Mouse (Mus musculus) lung, embryonic 16.5 days (tissue): ENCODE data around the gene Ly75. TPM values are rescaled to one million over a fixed set of nuclear protein-coding genes. Genes with fewer than 3 reads are reported as not detected.

Experiments used
- ATAC-seq: fragments of 200-750 bp; cut with Nextera tagmentation; 2 replicates; pipeline ENCODE4 v1.8.0; 2017; ENCODE audit warnings: low read depth, mild to moderate bottlenecking, moderate library complexity
- H3K27ac ChIP-seq: fragments of 300-500 bp; sonication (generic); 2 replicates; pipeline ENCODE4 v1.5.1; 2014; ENCODE audit warnings: mild to moderate bottlenecking, control low read depth, low read length
- H3K27me3 ChIP-seq: fragments of 300-500 bp; sonication (generic); 2 replicates; pipeline ENCODE4 v1.6.1; 2014; ENCODE audit warnings: low read depth, low read length, mixed read lengths; ENCODE audit not compliant: control insufficient read depth, insufficient read depth
- H3K36me3 ChIP-seq: fragments of 300-500 bp; sonication (generic); 2 replicates; pipeline ENCODE4 v1.6.1; 2014; ENCODE audit warnings: low read length; ENCODE audit not compliant: control insufficient read depth, insufficient read depth
- H3K4me1 ChIP-seq: fragments of 300-500 bp; sonication (generic); replicated peaks from 2 replicates; pipeline ENCODE4 v1.6.1; 2014; ENCODE audit warnings: low read length, mixed read lengths; ENCODE audit not compliant: control insufficient read depth, insufficient read depth
- H3K4me2 ChIP-seq: fragments of 300-500 bp; sonication (generic); 2 replicates; pipeline ENCODE4 v1.6.1; 2014; ENCODE audit warnings: low read depth, low read length, control low read depth
- H3K4me3 ChIP-seq: fragments of 300-500 bp; sonication (generic); 2 replicates; pipeline ENCODE4 v1.5.1; 2014; ENCODE audit warnings: mild to moderate bottlenecking, low read length, control low read depth
- H3K9ac ChIP-seq: fragments of 300-500 bp; sonication (generic); 2 replicates; pipeline ENCODE4 v1.6.1; 2014; ENCODE audit warnings: low read length, control low read depth
- H3K9me3 ChIP-seq: fragments of 300-500 bp; sonication (generic); 2 replicates; pipeline ENCODE4 v1.6.1; 2016; ENCODE audit warnings: low read length; ENCODE audit not compliant: control insufficient read depth
- WGBS: fragments of 180-500 bp; shearing (Covaris S2); extraction: QIAGEN DNeasy Blood & Tissue Kit; methylation state at CpG from one replicate; pipeline ENCODE4 v1.1.7; 2014; 5-methylcytosine and 5-hydroxymethylcytosine counted together
- polyA plus RNA-seq: library from polyadenylated mRNA; unstranded; fragments of >200 nt; fragmentation: Nextera tagmentation; extraction: Ambion mirVana; gene quantifications from 2 replicates; pipeline ENCODE4 v1.2.1, GENCODE M21; 2015

The Ly75 gene
- polyA plus RNA-seq, 1 experiment from 2014 or later, result 1.9 TPM

- no peak overlapping the region for H3K9ac ChIP-seq
- H3K27ac ChIP-seq, result no peak overlapping the region
- no peaks in the 10 kb centered on the region for H3K9me3 ChIP-seq
- 65% methylated on average over 3 of the region's 3 CpGs for WGBS
- peaks cover 6% of the 10 kb centered on the region; the same call in 1 of the 2 replicates for H3K4me1 ChIP-seq
- peak overlapping the region; percentile 94 for H3K4me2 ChIP-seq
- H3K27me3 ChIP-seq, result no peaks in the 10 kb centered on the region
- no peaks in the 10 kb centered on the region for H3K36me3 ChIP-seq
- no peak overlapping the region; the same call in 1 of the 2 replicates for H3K4me3 ChIP-seq
- no peak for ATAC-seq
Measured at GRCm38 (mm10) chr2:60382346-60382745, 757 bp downstream of the Ly75 start.

DNA sequence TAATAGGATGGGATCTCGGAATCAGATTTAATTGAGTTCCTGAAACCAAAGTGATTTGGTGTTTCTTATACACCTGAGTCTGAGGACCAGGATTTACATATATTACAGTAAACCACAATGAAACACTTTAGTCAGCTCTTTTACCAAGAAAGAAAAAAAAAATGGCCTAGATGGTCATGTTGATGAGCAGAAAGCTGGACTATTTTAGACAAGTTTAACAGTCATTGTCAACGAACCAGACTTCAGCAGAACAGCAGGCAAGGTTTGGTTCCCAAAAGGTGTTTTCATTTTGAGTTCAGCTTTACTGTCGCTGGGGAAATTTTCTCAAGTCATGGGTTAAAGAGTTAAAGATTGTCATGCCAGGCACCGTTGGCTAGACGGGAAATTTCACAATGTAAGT lies 5.8 kb downstream of the Ly75 start:
- no peak for ATAC-seq
- H3K9ac ChIP-seq, result no peak overlapping the region
- H3K4me1 ChIP-seq, result no peaks in the 10 kb centered on the region
- no peak overlapping the region for H3K4me3 ChIP-seq
- H3K27ac ChIP-seq, result no peak overlapping the region
- no peaks in the 10 kb centered on the region for H3K36me3 ChIP-seq
- H3K27me3 ChIP-seq, result no peaks in the 10 kb centered on the region
- WGBS, result 76% methylated on average over 5 of the region's 5 CpGs
- H3K9me3 ChIP-seq, result no peaks in the 10 kb centered on the region
- no peak overlapping the region for H3K4me2 ChIP-seq

DNA sequence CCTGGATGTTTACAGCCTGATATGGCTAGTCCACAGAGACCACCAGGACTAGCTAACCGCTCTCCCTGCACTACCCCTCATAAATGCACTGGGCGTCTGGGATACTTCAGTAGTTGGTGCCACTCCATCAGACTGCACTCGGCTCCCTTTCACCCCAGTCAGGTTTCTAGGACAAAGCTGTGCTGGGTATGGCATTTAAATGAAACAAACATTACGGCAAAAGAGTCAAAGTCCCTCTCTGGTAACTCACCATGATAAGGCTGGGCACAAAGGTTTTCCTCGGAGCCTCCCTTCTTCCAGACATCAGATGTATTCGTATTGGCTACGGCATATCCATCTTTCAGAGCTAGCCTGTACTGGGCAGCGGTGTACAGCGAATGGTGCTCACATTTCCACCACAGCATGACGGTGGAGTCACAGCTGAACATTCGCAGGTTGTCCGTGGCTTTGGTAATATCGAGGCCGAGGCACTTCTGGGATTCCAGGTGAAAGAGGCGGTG lies 7.4 kb downstream of the Ly75 start:
- Histone ChIP-seq H3K36me3 (no peaks in the 10 kb centered on the region), H3K9ac (no peak overlapping the region), H3K4me2 (no peak overlapping the region), H3K4me3 (no peak overlapping the region), H3K27me3 (no peaks in the 10 kb centered on the region), H3K4me1 (no peaks in the 10 kb centered on the region), H3K9me3 (no peaks in the 10 kb centered on the region), H3K27ac (no peak overlapping the region)
- ATAC-seq, result no peak
- WGBS, result 93% methylated on average over 15 of the region's 15 CpGs

GRCm38 (mm10) chr2:60375126-60375525 lies 8.0 kb downstream of the Ly75 start:
- Histone ChIP-seq H3K4me3 (no peak overlapping the region), H3K9ac (no peak overlapping the region), H3K27me3 (no peaks in the 10 kb centered on the region), H3K27ac (no peak overlapping the region), H3K4me2 (no peak overlapping the region), H3K4me1 (no peaks in the 10 kb centered on the region), H3K36me3 (no peaks in the 10 kb centered on the region), H3K9me3 (no peaks in the 10 kb centered on the region)
- 79% methylated on average over 8 of the region's 8 CpGs for WGBS
- ATAC-seq, result no peak

GRCm38 (mm10) chr2:60370188-60370587 lies 12.9 kb downstream of the Ly75 start:
- H3K36me3 ChIP-seq, result no peaks in the 10 kb centered on the region
- H3K9me3 ChIP-seq, result no peaks in the 10 kb centered on the region
- no peaks in the 10 kb centered on the region for H3K4me1 ChIP-seq
- no peaks in the 10 kb centered on the region for H3K27me3 ChIP-seq
- 93% methylated on average over 5 of the region's 5 CpGs for WGBS
- no peak for ATAC-seq
- H3K4me2 ChIP-seq, result no peak overlapping the region
- H3K9ac ChIP-seq, result no peak overlapping the region
- H3K27ac ChIP-seq, result no peak overlapping the region
- H3K4me3 ChIP-seq, result no peak overlapping the region

GRCm38 (mm10) chr2:60369454-60369853 lies 13.6 kb downstream of the Ly75 start:
- Histone ChIP-seq H3K36me3 (no peaks in the 10 kb centered on the region), H3K27me3 (no peaks in the 10 kb centered on the region), H3K27ac (no peak overlapping the region), H3K9me3 (no peaks in the 10 kb centered on the region), H3K4me1 (no peaks in the 10 kb centered on the region), H3K9ac (no peak overlapping the region), H3K4me3 (no peak overlapping the region), H3K4me2 (no peak overlapping the region)
- WGBS, result 83% methylated on average over 4 of the region's 4 CpGs
- no peak for ATAC-seq

GRCm38 (mm10) chr2:60367871-60368270 lies 15.2 kb downstream of the Ly75 start:
- Histone ChIP-seq H3K4me2 (no peak overlapping the region), H3K9ac (no peak overlapping the region), H3K27ac (no peak overlapping the region), H3K4me1 (no peaks in the 10 kb centered on the region), H3K4me3 (no peak overlapping the region), H3K9me3 (no peaks in the 10 kb centered on the region), H3K27me3 (no peaks in the 10 kb centered on the region), H3K36me3 (no peaks in the 10 kb centered on the region)
- 80% methylated on average over 7 of the region's 7 CpGs for WGBS
- no peak for ATAC-seq

- Histone ChIP-seq H3K4me3 (no peak overlapping the region), H3K4me1 (no peaks in the 10 kb centered on the region), H3K36me3 (no peaks in the 10 kb centered on the region), H3K27me3 (no peaks in the 10 kb centered on the region), H3K9ac (no peak overlapping the region), H3K4me2 (no peak overlapping the region), H3K27ac (no peak overlapping the region), H3K9me3 (no peaks in the 10 kb centered on the region)
- no peak for ATAC-seq
- 98% methylated on average over 2 of the region's 2 CpGs for WGBS
Measured at GRCm38 (mm10) chr2:60367204-60367603, 15.9 kb downstream of the Ly75 start.

DNA sequence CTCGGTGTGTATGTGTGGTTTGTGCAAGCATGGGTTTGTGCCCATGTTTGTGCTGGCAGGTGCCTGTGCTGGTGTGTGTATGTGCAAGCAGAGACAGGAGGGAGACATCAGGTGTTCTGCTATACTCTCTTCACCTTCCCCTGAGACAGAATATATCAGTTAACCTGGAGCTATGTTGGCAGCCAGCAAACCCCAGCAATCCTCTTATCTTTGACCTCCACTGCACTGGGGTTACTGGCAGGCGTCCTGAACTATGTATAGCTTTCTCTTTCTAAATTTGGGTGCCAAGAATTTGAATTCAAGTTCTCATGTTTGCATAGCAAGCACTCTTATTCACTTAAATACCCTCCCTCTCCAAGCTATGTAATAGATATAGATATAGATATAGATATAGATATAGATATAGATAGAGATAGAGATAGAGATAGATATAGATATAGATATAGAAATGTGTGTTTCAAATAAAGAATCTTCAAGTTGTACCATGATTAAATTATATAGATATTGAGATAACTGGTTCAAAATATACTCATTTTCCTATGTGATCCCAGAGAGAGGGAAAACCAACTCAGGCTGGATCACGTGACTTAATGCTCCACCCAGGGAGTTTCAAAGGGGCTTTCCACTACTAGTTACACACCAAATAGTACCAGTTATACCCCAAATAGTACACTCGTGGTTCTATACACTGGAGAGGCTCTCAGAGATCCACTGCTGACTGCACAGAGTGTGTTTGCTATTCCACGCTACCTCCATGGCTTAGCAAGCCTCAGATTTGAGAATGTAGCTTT lies 17.1 kb downstream of the Ly75 start:
- no peaks in the 10 kb centered on the region for H3K36me3 ChIP-seq
- H3K27ac ChIP-seq, result no peak overlapping the region
- H3K27me3 ChIP-seq, result no peaks in the 10 kb centered on the region
- no peaks in the 10 kb centered on the region for H3K9me3 ChIP-seq
- H3K4me1 ChIP-seq, result no peaks in the 10 kb centered on the region
- no peak overlapping the region for H3K9ac ChIP-seq
- H3K4me2 ChIP-seq, result no peak overlapping the region
- 63% methylated on average over 5 of the region's 5 CpGs for WGBS
- ATAC-seq, result no peak
- H3K4me3 ChIP-seq, result no peak overlapping the region
